Mouse (Mus musculus): ENCODE measurements around the gene Tctn1.

Tctn1 gene

GRCm38 (mm10) chr5:122285767-122286150, 21.5 kb upstream of the Tctn1 start:
- DNase-seq (ENCODE audit: low spot score in 2 of 2) = no peak

GRCm38 (mm10) chr5:122285029-122285766, 20.9 kb upstream of the Tctn1 start:
- DNase-seq (ENCODE audit: low spot score in 2 of 2) = peak; percentile 66 to 72

- DNase-seq (ENCODE audit: low spot score in 2 of 2) = peak; percentile 89 to 95
Measured at GRCm38 (mm10) chr5:122284183-122285028, 20.1 kb upstream of the Tctn1 start, which contains the start of gene Pptc7. TSS of gene Pptc7 (plus strand) at chr5:122284365.

DNA sequence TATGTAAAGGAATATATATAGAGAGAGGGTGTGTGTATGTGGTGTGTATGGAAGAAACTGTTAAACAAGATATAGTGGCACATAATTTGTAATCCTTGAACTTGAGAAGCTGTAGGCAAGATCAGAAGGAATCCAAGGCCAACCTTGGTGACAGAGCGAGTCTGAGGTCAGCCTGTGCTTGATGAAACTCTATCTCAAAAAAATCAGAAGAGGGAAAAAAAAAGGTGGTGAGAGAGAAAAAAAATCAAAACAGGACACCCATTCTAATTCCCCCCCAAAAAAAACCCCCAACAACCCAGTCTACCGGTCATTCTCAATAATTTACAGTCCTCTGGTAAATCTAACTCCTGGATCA, 19.5 kb upstream of the Tctn1 start:
- no peak for DNase-seq (ENCODE audit: low spot score in 2 of 2)

DNA sequence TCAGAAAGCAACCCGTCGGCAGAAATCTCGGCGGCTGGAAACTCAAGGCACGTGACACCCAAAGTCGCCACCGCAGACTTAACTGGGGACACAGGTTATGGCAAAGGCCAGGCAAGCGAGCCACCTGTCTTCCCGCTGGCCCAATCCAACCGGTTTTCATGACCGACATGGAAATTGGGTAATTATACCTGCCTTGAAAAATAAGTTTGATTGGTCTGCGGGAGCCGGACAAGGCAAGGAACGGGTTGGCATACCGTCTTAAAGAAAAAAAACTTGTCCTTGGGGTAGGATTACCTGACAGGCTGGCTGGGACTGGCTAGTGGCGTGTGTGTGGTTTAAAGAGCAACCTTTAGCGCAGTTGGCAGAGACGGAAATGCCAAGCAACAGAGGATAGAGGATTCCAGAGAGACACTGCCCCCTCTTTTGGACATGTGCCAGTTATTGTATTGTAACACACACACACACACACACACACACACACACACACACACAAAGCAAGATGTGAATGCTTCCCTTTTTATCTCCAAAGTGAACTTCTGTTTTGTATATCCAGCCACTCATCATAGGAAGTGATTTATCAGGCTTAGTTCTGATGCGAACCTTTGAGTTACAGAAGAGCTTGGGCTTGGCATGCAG, 16.7 kb upstream of the Tctn1 start:
- no peak for DNase-seq (ENCODE audit: low spot score in 2 of 2)

DNA sequence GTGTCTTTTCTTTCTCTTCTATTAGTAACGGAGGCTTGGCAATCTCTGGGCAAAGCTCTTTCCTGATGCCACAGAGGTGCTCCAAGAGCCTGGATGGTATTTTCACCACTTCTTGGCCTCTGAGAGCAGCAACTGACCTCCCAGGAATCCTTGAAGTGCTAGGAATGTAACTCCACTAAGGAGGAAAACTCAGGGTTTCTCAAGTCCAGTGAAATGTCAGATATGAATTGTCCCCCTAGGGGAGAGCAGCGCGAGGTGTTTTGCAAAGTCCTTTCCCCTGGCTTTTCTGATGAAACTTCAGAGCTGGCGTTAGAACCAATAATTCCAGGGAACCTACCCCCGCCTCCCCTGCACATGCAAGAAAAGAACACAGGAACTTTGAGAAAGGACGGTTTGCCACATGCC, 16.2 kb upstream of the Tctn1 start:
- DNase-seq (ENCODE audit: low spot score in 2 of 2) = no peak

DNA sequence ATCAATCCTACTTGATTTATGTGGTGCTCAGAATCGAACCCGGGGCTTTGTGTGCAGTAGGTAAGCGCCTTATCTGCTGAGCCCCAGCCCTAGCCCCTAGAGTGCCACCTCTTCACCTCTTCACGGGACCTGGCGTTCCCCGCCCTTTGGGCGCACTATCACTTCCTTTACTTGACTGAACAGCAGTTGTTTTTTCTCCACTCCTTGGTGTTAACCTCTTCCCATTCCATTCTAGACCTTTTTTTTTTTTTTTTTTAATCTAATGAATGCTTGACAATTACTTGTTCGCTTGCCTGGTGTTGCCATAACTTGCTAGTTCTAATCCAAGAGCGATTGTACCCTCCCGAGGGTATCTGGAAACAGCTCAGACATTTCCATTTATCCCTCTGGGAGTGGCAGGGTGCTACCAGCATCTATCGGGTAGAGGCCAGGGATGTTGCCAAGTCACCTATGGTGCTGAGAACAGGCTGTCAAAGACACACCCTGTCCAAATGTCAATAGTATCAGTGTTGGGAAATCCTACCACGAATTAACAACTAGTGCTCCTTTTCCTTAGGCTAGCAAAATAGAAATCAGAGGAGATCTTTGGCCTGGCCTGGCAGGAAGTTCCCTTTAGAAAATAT, 15.7 kb upstream of the Tctn1 start:
- DNase-seq (ENCODE audit: low spot score in 2 of 2) = no peak

DNA sequence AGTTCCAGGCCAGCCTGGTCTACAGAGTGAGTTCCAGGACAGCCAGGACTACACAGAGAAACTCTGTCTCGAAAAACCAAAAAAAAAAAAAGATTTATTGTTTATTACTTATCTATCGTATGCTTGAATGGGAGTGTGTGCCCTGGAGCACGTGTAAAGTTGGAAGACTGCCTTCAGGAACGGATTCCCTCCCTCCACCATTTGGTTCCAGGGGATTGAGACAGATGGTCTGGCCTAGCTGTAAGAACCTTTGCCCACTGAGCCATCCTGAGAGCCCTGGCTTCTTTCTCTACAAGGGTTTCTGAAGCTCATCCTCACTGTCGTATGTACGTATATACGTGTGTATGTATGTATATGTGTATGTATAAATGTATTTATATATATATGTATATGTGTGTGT, 14.7 kb upstream of the Tctn1 start:
- no peak for DNase-seq (ENCODE audit: low spot score in 2 of 2)

DNA sequence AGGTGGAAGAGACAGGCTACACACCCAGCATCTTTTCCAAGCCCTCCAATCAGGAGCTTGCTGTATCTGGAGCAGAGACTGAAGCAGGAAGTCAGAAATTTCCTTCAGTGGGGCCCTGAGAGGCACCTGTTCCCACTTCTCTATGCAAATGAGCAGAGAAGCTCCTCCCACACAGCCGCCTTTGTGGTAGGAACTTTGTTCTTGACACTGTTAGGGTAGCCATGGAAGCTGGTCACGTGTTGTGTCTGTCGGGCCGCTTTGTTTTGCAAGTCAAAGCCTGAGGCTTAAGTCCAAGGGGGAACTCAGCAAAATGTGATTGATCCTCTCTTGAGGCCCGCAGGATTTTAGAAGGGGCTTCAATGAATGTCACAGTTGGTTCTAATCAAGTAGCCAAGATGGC, 10.5 kb upstream of the Tctn1 start:
- DNase-seq (ENCODE audit: low spot score in 2 of 2) = peak; percentile 83 to 91

DNA sequence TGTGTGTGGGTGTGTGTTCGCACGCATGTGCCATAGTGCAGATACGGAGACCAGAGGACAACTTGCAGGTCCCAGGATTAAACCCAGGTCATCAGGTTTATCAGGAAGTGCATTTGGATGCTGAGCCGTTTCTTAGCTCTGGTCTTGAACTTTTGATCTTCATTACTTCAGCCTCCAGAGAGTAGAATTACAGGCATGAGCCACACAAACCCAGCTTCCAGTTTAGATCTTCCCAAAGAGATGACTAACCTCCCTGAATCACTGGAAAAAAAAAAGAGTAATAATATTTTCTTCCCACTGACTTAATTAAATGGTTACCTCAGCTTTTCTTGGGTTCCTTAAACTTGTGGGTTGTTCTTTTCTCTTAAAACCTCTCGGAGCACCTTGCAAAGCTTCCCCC, 8.6 kb upstream of the Tctn1 start:
- DNase-seq (ENCODE audit: low spot score in 2 of 2) = no peak

DNA sequence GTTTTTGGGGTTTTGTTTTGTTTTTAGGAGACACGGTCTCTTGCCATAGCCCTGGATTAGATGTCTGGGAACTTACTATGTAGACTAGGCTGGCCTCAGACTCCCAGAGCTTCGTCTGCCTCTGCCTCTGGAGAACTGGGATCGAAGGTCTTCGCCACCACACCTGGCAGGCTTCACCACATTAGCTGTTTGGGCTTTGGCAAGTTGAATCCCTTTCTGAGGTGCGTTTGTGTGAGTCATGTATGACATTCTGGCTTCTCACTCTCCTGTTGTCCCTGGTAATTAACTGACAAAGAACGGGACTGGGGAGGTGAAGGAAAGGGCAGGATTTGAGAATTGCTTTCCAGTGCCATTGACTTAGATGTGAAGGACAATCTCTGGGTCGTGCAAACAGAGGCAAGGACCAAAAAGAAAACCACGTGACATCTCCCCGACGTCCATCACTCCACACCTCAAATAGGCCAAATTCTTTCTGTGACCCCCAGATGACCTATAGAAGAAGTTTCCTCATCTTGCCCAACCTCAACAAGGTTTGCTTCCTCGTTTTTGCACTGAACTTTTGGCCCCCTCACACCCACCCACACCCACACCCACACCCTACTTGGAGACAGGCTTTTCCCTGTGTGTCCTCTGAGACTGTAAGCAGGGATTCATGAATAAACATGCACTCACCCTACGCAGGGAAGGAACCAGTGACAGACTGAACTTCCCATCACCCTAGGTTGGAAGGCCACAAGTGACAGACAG, 4.8 kb upstream of the Tctn1 start:
- DNase-seq (ENCODE audit: low spot score in 2 of 2) = no peak

GRCm38 (mm10) chr5:122267899-122268298, 3.6 kb upstream of the Tctn1 start:
- DNase-seq (ENCODE audit: low spot score in 2 of 2) = peak; percentile 52 to 82

DNA sequence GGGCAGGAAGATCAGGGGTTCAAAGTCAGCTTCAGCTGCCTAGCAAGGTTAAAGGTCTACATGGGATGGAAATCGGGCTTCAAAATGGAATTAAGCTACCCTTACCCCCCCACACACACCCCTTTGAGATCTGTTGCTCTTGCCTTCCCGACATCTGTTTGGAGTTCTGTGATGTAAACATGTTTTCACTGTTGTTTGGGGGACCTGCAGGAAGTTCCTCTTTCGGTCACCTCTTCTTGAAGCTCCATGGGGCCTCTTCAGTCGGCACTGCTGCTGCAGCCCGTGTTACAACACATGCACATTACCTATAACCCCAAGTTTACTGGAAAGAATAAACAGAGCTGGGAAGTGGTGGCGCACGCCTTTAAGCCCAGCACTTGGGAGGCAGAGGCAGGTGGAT, 2.9 kb upstream of the Tctn1 start:
- DNase-seq (ENCODE audit: low spot score in 2 of 2) = no peak

GRCm38 (mm10) chr5:122265942-122266341, 1.7 kb upstream of the Tctn1 start:
- DNase-seq (ENCODE audit: low spot score in 2 of 2) = no peak

- no peak for DNase-seq (ENCODE audit: low spot score in 2 of 2)
Measured at GRCm38 (mm10) chr5:122265187-122265586, 927 bp upstream of the Tctn1 start.

- DNase-seq (ENCODE audit: low spot score in 2 of 2) = no peak
Measured at GRCm38 (mm10) chr5:122262104-122262503, 2.2 kb downstream of the Tctn1 start.

DNA sequence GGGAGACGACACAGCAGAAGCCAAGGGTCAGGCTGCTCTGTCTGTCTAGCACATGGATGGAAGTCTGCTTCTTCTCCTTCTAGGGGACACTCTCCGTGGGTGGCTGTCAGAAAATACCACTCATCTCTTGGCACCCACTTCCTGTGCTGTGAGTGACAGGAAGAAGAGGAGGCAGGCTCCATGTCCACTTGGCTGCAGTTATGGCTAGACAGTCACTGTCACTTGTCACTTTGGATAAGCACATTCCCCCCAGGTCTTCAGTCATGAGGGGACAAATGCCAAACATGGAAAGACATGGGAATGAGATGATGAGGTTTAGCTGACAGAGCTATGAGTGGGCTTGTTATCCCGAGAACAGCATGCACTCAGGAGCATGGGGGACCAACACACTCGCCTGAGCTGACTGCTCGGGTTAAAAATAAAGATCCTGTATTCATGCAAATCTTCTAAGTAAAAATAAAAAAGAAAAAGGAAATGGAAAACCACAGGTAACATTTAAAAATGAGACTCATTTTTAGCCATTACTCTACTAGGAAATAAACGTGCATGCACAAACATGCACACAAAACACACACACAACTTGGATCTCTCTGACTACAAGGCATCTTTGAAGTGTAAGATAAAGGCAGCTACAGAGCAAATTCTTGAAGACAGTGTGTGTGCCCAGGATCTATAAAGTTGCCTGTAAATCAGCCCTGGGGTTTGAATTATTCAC, 6.1 kb downstream of the Tctn1 start:
- DNase-seq (ENCODE audit: low spot score in 2 of 2) = no peak

DNA sequence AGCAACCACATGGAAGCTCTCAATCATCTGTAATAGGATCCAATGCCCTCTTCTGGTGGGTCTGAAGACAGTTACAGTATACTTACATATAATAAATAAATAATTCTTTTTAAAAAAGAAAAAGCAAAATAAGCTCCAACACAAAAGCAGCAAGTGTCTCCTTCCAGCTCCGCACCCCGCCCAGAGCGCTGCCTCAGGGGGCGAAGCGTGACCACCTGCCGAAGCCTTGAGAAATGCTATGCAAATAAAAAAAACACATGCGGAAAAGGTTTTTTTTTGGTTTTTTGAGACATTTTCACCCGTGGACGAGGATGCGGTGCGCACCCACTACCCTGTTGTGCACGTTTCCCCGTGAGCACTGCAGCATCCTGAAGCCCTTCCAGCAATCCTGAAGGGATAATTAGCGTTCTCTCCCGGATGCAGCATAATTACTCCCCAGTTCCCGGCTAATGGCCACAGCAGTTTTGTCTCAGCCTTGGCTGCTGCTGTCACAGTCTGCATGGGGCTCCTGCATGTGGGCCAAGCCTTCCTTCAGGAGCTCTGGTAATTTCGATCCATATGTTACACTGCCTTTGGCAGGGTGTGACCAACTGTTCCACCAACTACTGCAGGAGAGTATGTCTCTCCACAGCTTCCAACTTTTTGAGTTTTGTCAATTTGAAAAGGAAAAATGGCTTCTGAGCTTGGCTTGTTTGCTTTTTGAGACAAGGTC, 12.2 kb downstream of the Tctn1 start:
- DNase-seq (ENCODE audit: low spot score in 2 of 2) = no peak

- no peak for DNase-seq (ENCODE audit: low spot score in 2 of 2)
Measured at GRCm38 (mm10) chr5:122249281-122249680, 15.0 kb downstream of the Tctn1 start.

DNA sequence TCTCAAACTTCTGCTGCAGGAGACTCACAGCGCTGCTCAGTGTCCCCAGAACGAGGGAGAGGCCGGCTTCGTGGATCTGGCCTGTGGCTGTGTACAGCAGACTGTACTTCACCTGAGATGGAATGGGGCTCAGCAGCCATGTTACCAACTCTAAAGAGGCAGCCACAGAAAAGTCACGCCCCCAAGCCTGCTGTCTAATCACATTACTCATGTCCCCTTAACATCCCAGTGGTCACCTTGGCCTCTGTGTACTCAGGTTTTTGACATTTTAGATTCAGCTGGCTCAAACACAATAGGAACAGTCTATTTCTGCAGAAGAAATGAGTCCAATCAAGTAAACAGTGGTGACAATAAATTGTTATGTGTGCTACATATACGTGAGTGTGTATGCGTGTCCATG, 16.3 kb downstream of the Tctn1 start:
- DNase-seq (ENCODE audit: low spot score in 2 of 2) = no peak
